23 mouse cellular contexts compared by ENCODE assay signal in the genomic region with DNA sequence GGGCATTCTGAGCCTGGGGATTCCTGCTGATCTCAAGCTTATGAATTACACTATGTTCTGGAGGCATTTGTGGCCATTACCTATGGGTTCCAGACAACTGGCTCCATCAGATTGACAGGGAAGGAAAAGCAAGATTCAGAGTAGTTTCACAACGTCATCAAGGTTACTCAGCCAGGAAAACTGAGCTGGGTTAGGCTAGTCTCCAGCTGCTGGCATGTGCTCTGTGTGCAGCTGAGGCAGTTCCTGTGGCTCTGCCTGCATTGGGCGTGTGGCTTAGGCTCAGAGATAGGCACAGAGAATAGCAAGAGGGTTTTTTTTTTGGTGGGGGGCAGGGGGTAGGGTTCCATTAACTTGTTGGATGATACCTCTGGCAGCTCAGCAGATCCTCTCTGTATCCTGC. TPM values are rescaled to one million over a fixed set of nuclear protein-coding genes. Genes with fewer than 3 reads are reported as not detected.
A peak's percentile ranks its signal among the peaks of the same experiment; 100 is the strongest.
DNase-seq lines count a peak whose midpoint lies in the region; ATAC-seq and TF ChIP-seq lines count a peak whose summit lies in the region.
"Had no signal": no experiment of that assay in that cellular context is flagged by ENCODE, and none has a peak within 500 bp of the region (broad histone marks: within the 10 kb centered on the region; RNA-seq: fewer than 3 reads in every experiment).

No protein-coding gene starts in this region.

- TF ChIP-seq EP300 in stomach, postnatal 0 days (optimal IDR thresholded peaks at IDR 0.05) = no peak

- no peak overlapping the region for H3K4me2 ChIP-seq in stomach, embryonic 15.5 days
- H3K4me2 ChIP-seq in stomach, postnatal 0 days (replicated peaks; ENCODE audit: low read depth) = no peak overlapping the region
- H3K4me2 ChIP-seq in intestine, postnatal 0 days (replicated peaks; ENCODE audit: low read depth) = no peak overlapping the region
- H3K4me2 ChIP-seq: hindbrain, embryonic 14.5 days; limb, embryonic 15.5 days; midbrain, embryonic 13.5 days; neural tube, embryonic 13.5 days had no signal

- ATAC-seq in stomach, embryonic 15.5 days (ENCODE audit: insufficient read depth, low FRiP score, low read depth) = 0 out of 2 replicates have a peak, but pooled peaks have one; percentile 40
- no peak for ATAC-seq in stomach, postnatal 0 days (ENCODE audit: low FRiP score, low TSS enrichment)
- peak; percentile 69 for ATAC-seq in intestine, postnatal 0 days
- ATAC-seq: forebrain, embryonic 16.5 days; lung, postnatal 0 days; midbrain, embryonic 13.5 days had no signal

- WGBS in stomach, embryonic 15.5 days = 55% methylated on average over 2 of the region's 2 CpGs
- WGBS in stomach, postnatal 0 days = 60% methylated on average over 2 of the region's 2 CpGs
- WGBS in intestine, postnatal 0 days = 36% methylated on average over 2 of the region's 2 CpGs

- no peaks in the 10 kb centered on the region for H3K4me1 ChIP-seq in stomach, embryonic 15.5 days
- H3K4me1 ChIP-seq in stomach, postnatal 0 days (replicated peaks; ENCODE audit: control insufficient read depth, insufficient read depth) = no peaks in the 10 kb centered on the region
- H3K4me1 ChIP-seq in intestine, postnatal 0 days (replicated peaks; ENCODE audit: control insufficient read depth, insufficient read depth, low read length) = no peaks in the 10 kb centered on the region
- H3K4me1 ChIP-seq: limb, embryonic 15.5 days; midbrain, embryonic 13.5 days; neural tube, embryonic 13.5 days had no signal

- H3K9me3 ChIP-seq in stomach, embryonic 15.5 days = no peaks in the 10 kb centered on the region
- H3K9me3 ChIP-seq in stomach, postnatal 0 days (ENCODE audit: control insufficient read depth, low read length) = no peaks in the 10 kb centered on the region
- no peaks in the 10 kb centered on the region for H3K9me3 ChIP-seq in intestine, postnatal 0 days (ENCODE audit: control insufficient read depth)
- H3K9me3 ChIP-seq: limb, embryonic 15.5 days; midbrain, embryonic 13.5 days; neural tube, embryonic 13.5 days had no signal

- DNase-seq in gastrocnemius, postnatal 25 days = peak; percentile 14
- DNase-seq in gastrocnemius, postnatal 4 days (ENCODE audit: low spot score in 2 of 2) = no peak
- no peak for DNase-seq in stomach, postnatal 0 days (ENCODE audit: low spot score)
- DNase-seq in cerebellum, adult 11 months = no peak
- no peak for DNase-seq in embryo, embryonic 10.5 days (ENCODE audit: low spot score)
- DNase-seq: cerebellum, adult 8-10 months; heart, adult 2 months; heart, postnatal 36 days; right cerebral cortex, postnatal 14 days had no signal

- H3K27ac ChIP-seq in stomach, embryonic 15.5 days = no peak overlapping the region
- no peak overlapping the region for H3K27ac ChIP-seq in stomach, postnatal 0 days (replicated peaks)
- H3K27ac ChIP-seq in intestine, postnatal 0 days (ENCODE audit: low read depth, low read length) = peak overlapping the region; percentile 60; the same call in 1 of the 2 replicates
- H3K27ac ChIP-seq: heart, adult 2 months; hindbrain, embryonic 14.5 days; limb, embryonic 15.5 days; midbrain, embryonic 13.5 days; neural tube, embryonic 13.5 days had no signal

- H3K4me3 ChIP-seq in stomach, embryonic 15.5 days (replicated peaks) = no peak overlapping the region
- H3K4me3 ChIP-seq in stomach, postnatal 0 days (ENCODE audit: low read depth, low read length) = no peak overlapping the region
- H3K4me3 ChIP-seq in intestine, postnatal 0 days (ENCODE audit: low read depth, low read length) = no peak overlapping the region
- H3K4me3 ChIP-seq: heart, adult 2 months; limb, embryonic 15.5 days; midbrain, embryonic 13.5 days; neural tube, embryonic 13.5 days had no signal

- H3K27me3 ChIP-seq in stomach, embryonic 15.5 days (replicated peaks) = no peaks in the 10 kb centered on the region
- no peaks in the 10 kb centered on the region for H3K27me3 ChIP-seq in stomach, postnatal 0 days (ENCODE audit: control insufficient read depth, insufficient read depth, low read length)
- H3K27me3 ChIP-seq in intestine, postnatal 0 days (replicated peaks; ENCODE audit: control insufficient read depth, insufficient read depth, low read length) = no peaks in the 10 kb centered on the region
- H3K27me3 ChIP-seq: limb, embryonic 15.5 days; midbrain, embryonic 13.5 days; neural tube, embryonic 13.5 days had no signal

- no peaks in the 10 kb centered on the region for H3K36me3 ChIP-seq in stomach, embryonic 15.5 days
- H3K36me3 ChIP-seq in stomach, postnatal 0 days (ENCODE audit: control insufficient read depth, insufficient read depth, low read length) = no peaks in the 10 kb centered on the region
- H3K36me3 ChIP-seq in intestine, postnatal 0 days (ENCODE audit: control insufficient read depth, insufficient read depth) = no peaks in the 10 kb centered on the region
- H3K36me3 ChIP-seq: limb, embryonic 15.5 days; midbrain, embryonic 13.5 days; neural tube, embryonic 13.5 days had no signal

- TF ChIP-seq CTCF in stomach, postnatal 0 days (IDR thresholded peaks at IDR 0.05; ENCODE audit: low read depth) = no peak
- no peak for TF ChIP-seq CTCF in intestine, postnatal 0 days (IDR thresholded peaks at IDR 0.05; ENCODE audit: low read depth)

- no peak overlapping the region for H3K9ac ChIP-seq in stomach, embryonic 15.5 days
- H3K9ac ChIP-seq in stomach, postnatal 0 days (ENCODE audit: low read length) = no peak overlapping the region
- no peak overlapping the region for H3K9ac ChIP-seq in intestine, postnatal 0 days (ENCODE audit: low read depth, low read length)
- H3K9ac ChIP-seq: hindbrain, embryonic 14.5 days; limb, embryonic 15.5 days; midbrain, embryonic 13.5 days; neural tube, embryonic 13.5 days had no signal

RNA-seq across cellular contexts. Expression of gene Serpina1f, which starts 10.2 kb away (rescaled TPM):
- not detected for total RNA-seq in gastrocnemius, postnatal 25 days (2021)
- not detected for total RNA-seq in gastrocnemius, postnatal 4 days (2021)
- not detected in 2 replicates for polyA plus RNA-seq in stomach, embryonic 15.5 days (2015; fragmentation: Nextera tagmentation; extraction: Ambion mirVana)
- polyA plus RNA-seq in stomach, postnatal 0 days (2015; fragmentation: Nextera tagmentation; extraction: Ambion mirVana) = not detected in 2 replicates
- 0.18 and 0.21 TPM in 2 replicates for polyA plus RNA-seq in intestine, postnatal 0 days (2015; fragmentation: Nextera tagmentation; extraction: Ambion mirVana)
- total RNA-seq: heart, adult 2 months; heart, postnatal 36 days; left cerebral cortex, adult 18-20 months; left cerebral cortex, postnatal 36 days had no signal
- polyA plus RNA-seq: C2C12; embryonic facial prominence, embryonic 11.5 days; forebrain, embryonic 16.5 days; heart, adult 2 months; heart, embryonic 14.5 days; hindbrain, embryonic 14.5 days; limb, embryonic 15.5 days; lung, postnatal 0 days; midbrain, embryonic 13.5 days; neural tube, embryonic 13.5 days; stomach, embryonic 16.5 days had no signal

RNA-seq across cellular contexts. Expression of gene Serpina16, which starts 29.6 kb away (rescaled TPM):
- total RNA-seq in gastrocnemius, postnatal 25 days (2021) = not detected
- total RNA-seq in gastrocnemius, postnatal 4 days (2021) = not detected
- polyA plus RNA-seq in stomach, embryonic 15.5 days (2015; fragmentation: Nextera tagmentation; extraction: Ambion mirVana) = 0.71 and 1.3 TPM in 2 replicates
- polyA plus RNA-seq in stomach, postnatal 0 days (2015; fragmentation: Nextera tagmentation; extraction: Ambion mirVana) = not detected in 2 replicates
- not detected in 2 replicates for polyA plus RNA-seq in intestine, postnatal 0 days (2015; fragmentation: Nextera tagmentation; extraction: Ambion mirVana)
- total RNA-seq: heart, adult 2 months; heart, postnatal 36 days; left cerebral cortex, adult 18-20 months; left cerebral cortex, postnatal 36 days had no signal
- polyA plus RNA-seq: C2C12; embryonic facial prominence, embryonic 11.5 days; forebrain, embryonic 16.5 days; heart, adult 2 months; heart, embryonic 14.5 days; hindbrain, embryonic 14.5 days; limb, embryonic 15.5 days; lung, postnatal 0 days; midbrain, embryonic 13.5 days; neural tube, embryonic 13.5 days had no signal

RNA-seq across cellular contexts. Expression of gene Serpina6, which starts 48.5 kb away (rescaled TPM):
- total RNA-seq in gastrocnemius, postnatal 25 days (2021) = not detected
- total RNA-seq in gastrocnemius, postnatal 4 days (2021) = not detected
- polyA plus RNA-seq in stomach, embryonic 15.5 days (2015; fragmentation: Nextera tagmentation; extraction: Ambion mirVana) = 300 and 304 TPM in 2 replicates
- polyA plus RNA-seq in stomach, postnatal 0 days (2015; fragmentation: Nextera tagmentation; extraction: Ambion mirVana) = 0.22 TPM in 1 of 2 replicates, not detected in the other
- 0.21 TPM in 1 of 2 replicates, not detected in the other for polyA plus RNA-seq in intestine, postnatal 0 days (2015; fragmentation: Nextera tagmentation; extraction: Ambion mirVana)
- total RNA-seq: heart, adult 2 months; heart, postnatal 36 days; left cerebral cortex, adult 18-20 months; left cerebral cortex, postnatal 36 days had no signal
- polyA plus RNA-seq: forebrain, embryonic 16.5 days; heart, adult 2 months; hindbrain, embryonic 14.5 days; lung, postnatal 0 days had no signal

Comparison
In these comparisons a context has a peak if more than half of its experiments do, and no peak if none do; other contexts are left out.
1. RNA of gene Serpina6, which starts 48.5 kb away (polyA plus RNA-seq): 300 to 304 TPM in stomach, embryonic 15.5 days; 0.21 TPM in intestine, postnatal 0 days and 0.22 TPM in stomach, postnatal 0 days; every median in the first group is over 100 times any median in the second.